Mouse (Mus musculus) intestine, embryonic 16.5 days (tissue): Measurements from ENCODE around the gene Gpr63. TPM values are rescaled to one million over a fixed set of nuclear protein-coding genes. Genes with fewer than 3 reads are reported as not detected.
"Not testable (repeated sequence)": the region's sequence is repeated elsewhere in the genome, so short reads cannot be mapped to it uniquely, and the experiment has no call there.

ENCODE experiments used
- ATAC-seq: fragments of 200-750 bp; cut with Nextera tagmentation; 2 replicates; pipeline ENCODE4 v1.8.0; 2017; ENCODE audit warnings: moderate TSS enrichment, moderate library complexity
- H3K27ac ChIP-seq: fragments of 300-500 bp; sonication (generic); 2 replicates; pipeline ENCODE4 v1.5.1; 2014; ENCODE audit warnings: mild to moderate bottlenecking, low read length
- H3K27me3 ChIP-seq: fragments of 300-500 bp; sonication (generic); replicated peaks from 2 replicates; pipeline ENCODE4 v1.6.1; 2014; ENCODE audit warnings: low read length, control low read depth, mixed read lengths; ENCODE audit not compliant: control insufficient read depth, insufficient read depth
- H3K36me3 ChIP-seq: fragments of 300-500 bp; sonication (generic); 2 replicates; pipeline ENCODE4 v1.6.1; 2014; ENCODE audit warnings: low read length, control low read depth; ENCODE audit not compliant: control insufficient read depth, insufficient read depth
- H3K4me1 ChIP-seq: fragments of 300-500 bp; sonication (generic); 2 replicates; pipeline ENCODE4 v1.6.1; 2014; ENCODE audit warnings: low read length, control low read depth, mixed read lengths; ENCODE audit not compliant: control insufficient read depth, insufficient read depth
- H3K4me2 ChIP-seq: fragments of 300-500 bp; sonication (generic); 2 replicates; pipeline ENCODE4 v1.6.1; 2014; ENCODE audit warnings: low read depth, low read length, control low read depth
- H3K4me3 ChIP-seq: fragments of 300-500 bp; sonication (generic); 2 replicates; pipeline ENCODE4 v1.5.1; 2014; ENCODE audit warnings: mild to moderate bottlenecking, low read length
- H3K9ac ChIP-seq: fragments of 300-500 bp; sonication (generic); 2 replicates; pipeline ENCODE4 v1.6.1; 2014; ENCODE audit warnings: low read depth, low read length
- H3K9me3 ChIP-seq: fragments of 300-500 bp; sonication (generic); 2 replicates; pipeline ENCODE4 v1.6.1; 2016; ENCODE audit warnings: low read length, control low read depth; ENCODE audit not compliant: control insufficient read depth
- WGBS: fragments of 180-500 bp; shearing (Covaris S2); extraction: QIAGEN DNeasy Blood & Tissue Kit; methylation state at CpG from one replicate; pipeline ENCODE4 v1.1.7; 2014; 5-methylcytosine and 5-hydroxymethylcytosine counted together
- polyA plus RNA-seq: library from polyadenylated mRNA; unstranded; fragments of >200 nt; fragmentation: Nextera tagmentation; extraction: Ambion mirVana; gene quantifications from 2 replicates; pipeline ENCODE4 v1.2.1, GENCODE M21; 2015

Gene Gpr63
- polyA plus RNA-seq, 1 experiment from 2014 or later = 0.42 TPM

DNA sequence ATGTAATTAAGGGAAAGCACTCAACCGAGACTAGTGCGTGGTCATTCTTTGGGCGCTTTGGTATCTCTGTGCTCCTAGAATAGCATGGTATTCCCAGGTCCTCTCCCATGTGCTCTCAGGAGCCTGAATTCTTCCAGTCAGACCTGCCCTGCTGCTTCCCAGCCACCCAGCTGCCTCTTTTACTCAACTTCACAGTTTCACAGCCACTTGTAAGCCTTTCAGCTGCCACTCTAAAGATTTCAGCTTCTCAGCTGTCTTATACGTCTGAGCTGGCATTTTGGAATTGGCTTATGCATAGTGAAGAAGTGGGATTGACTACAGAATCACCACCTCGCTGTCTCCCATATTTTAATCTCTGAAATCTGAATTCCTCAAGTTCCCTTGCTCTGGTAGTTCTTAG, 19.4 kb downstream of the Gpr63 start:
- no peak overlapping the region for H3K4me2 ChIP-seq
- no peaks in the 10 kb centered on the region for H3K4me1 ChIP-seq
- no peak overlapping the region for H3K4me3 ChIP-seq
- H3K27me3 ChIP-seq = no peaks in the 10 kb centered on the region
- no peak overlapping the region for H3K27ac ChIP-seq
- no peak for ATAC-seq
- H3K9me3 ChIP-seq = no peaks in the 10 kb centered on the region
- H3K9ac ChIP-seq = no peak overlapping the region
- WGBS = 90% methylated on average over 5 of the region's 5 CpGs
- no peaks in the 10 kb centered on the region for H3K36me3 ChIP-seq

DNA sequence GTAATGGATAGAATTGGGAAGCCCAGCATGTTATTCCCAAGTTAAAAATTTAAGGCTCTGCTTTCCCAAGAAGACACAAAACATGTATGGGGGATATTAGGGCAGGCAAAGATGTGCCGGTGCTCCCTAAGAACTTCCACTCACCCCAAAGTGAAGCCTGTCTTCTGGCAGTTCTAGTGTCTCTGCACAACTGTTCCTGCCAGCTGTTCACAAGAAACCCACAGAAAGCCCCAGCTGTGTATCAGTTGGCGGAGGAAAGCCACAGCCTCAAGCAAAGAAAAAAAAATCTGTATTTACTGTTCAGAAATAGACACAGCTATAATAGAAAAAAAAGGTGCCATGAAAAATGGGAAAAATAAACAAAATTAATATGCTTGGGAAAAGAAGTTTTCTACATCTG, 25.3 kb downstream of the Gpr63 start:
- H3K9ac ChIP-seq = no peak overlapping the region
- no peak overlapping the region for H3K27ac ChIP-seq
- H3K4me2 ChIP-seq = no peak overlapping the region
- H3K9me3 ChIP-seq = no peaks in the 10 kb centered on the region
- H3K4me3 ChIP-seq = no peak overlapping the region
- H3K36me3 ChIP-seq = no peaks in the 10 kb centered on the region
- ATAC-seq = no peak
- WGBS = 82% methylated on average over 2 of the region's 2 CpGs
- H3K4me1 ChIP-seq = no peaks in the 10 kb centered on the region
- H3K27me3 ChIP-seq = no peaks in the 10 kb centered on the region

DNA sequence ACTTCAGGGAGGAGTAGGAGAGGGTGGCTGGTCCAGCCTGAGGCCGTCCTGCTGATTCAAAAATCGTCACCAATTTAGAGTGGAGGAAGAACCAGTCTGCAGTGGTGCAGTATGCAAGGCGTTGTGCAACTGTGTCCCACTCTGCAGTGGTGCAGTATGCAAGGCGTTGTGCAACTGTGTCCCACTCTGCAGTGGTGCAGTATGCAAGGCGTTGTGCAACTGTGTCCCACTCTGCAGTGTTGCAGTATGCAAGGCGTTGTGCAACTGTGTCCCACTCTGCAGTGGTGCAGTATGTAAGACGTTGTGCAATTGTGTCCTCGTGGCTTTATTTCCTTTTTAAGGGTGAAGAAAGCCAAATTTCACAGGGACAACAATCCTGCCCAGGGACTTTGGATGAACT, 43.1 kb downstream of the Gpr63 start:
- H3K36me3 ChIP-seq, H3K9me3 ChIP-seq, H3K4me3 ChIP-seq, H3K27ac ChIP-seq, H3K9ac ChIP-seq, ATAC-seq, H3K4me1 ChIP-seq, H3K27me3 ChIP-seq, H3K4me2 ChIP-seq: not testable (repeated sequence)
- 87% methylated on average over 8 of the region's 8 CpGs for WGBS

DNA sequence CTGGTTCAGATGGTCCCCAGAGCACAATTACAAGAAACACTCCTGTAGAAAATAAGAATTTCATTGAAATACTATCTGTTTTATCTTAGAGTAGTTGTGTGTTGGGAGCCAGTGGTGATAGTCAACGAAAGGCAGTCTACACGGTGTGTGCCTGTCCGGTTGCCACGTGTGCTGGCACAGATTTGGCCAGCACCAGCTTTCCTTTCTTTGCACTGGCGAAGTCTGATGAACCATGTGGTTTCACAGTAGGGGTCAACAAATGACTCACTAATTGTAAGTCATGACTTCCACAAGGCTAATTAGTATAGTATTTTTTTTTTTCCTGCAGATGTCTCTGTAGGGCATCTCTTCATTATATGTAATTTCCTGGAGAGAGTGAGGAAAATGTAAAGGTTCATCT, 45.6 kb downstream of the Gpr63 start:
- H3K36me3 ChIP-seq = no peaks in the 10 kb centered on the region
- no peak overlapping the region for H3K4me2 ChIP-seq
- H3K4me3 ChIP-seq = no peak overlapping the region
- ATAC-seq = no peak
- 88% methylated on average over 5 of the region's 5 CpGs for WGBS
- H3K9me3 ChIP-seq = no peaks in the 10 kb centered on the region
- H3K9ac ChIP-seq = no peak overlapping the region
- H3K27ac ChIP-seq = no peak overlapping the region
- no peaks in the 10 kb centered on the region for H3K27me3 ChIP-seq
- H3K4me1 ChIP-seq = no peaks in the 10 kb centered on the region

DNA sequence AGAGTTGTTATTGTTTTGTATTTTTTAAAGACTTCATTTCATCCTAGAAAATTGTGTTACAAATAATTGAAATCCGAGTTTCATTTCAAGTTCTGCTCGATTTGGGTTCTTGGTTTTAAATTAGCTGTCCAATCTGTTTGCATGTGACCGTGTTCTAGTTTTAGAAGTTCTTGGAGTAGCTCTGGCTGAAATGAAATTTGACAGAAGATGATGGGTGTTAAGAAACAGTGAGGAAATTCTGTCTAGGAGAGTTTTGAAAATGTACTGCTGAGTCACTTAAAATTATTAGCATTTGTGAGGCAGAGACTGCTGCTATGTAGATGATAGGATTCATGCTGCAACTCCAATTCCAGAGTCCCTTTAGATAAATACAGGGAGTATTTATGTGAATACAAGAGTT, 46.5 kb downstream of the Gpr63 start:
- Histone ChIP-seq H3K4me2 (no peak overlapping the region), H3K27ac (no peak overlapping the region), H3K9ac (no peak overlapping the region), H3K4me3 (no peak overlapping the region), H3K4me1 (no peaks in the 10 kb centered on the region), H3K27me3 (no peaks in the 10 kb centered on the region), H3K9me3 (no peaks in the 10 kb centered on the region), H3K36me3 (no peaks in the 10 kb centered on the region)
- WGBS = 86% methylated on average over 3 of the region's 3 CpGs
- no peak for ATAC-seq

DNA sequence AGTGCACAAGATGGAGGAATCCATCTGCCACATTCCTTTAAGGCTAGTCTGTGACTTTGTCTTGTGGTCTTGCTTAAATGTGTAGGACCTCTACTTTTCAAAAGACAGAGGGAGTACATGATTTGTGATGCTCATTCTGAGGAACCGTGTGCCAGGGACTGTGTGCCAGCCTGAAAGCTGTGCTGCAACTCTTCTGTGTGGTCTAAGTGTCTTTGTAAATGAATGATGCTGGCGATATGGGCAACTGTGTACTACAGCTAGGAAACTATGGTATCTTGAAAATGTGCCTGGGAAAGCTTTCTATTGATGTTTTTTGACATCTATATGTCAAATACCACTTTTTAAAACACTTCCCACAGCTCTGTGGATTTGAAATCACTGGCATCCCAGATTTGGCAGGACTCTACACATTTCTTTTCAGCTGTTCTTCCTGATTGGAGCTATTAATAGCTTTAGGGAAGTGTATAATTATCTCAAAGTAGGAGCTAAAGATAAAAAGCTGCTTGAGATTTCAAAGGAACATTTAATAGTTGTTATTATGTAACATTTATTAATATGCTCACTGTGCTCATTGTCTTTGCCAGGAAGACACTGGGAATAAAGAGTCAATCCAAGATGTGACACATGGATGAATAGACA, 48.9 kb downstream of the Gpr63 start:
- H3K9me3 ChIP-seq = no peaks in the 10 kb centered on the region
- H3K9ac ChIP-seq = no peak overlapping the region
- 89% methylated on average over 2 of the region's 2 CpGs for WGBS
- no peaks in the 10 kb centered on the region for H3K36me3 ChIP-seq
- no peak overlapping the region for H3K4me3 ChIP-seq
- ATAC-seq = no peak
- H3K4me1 ChIP-seq = no peaks in the 10 kb centered on the region
- no peaks in the 10 kb centered on the region for H3K27me3 ChIP-seq
- no peak overlapping the region for H3K27ac ChIP-seq
- no peak overlapping the region for H3K4me2 ChIP-seq

DNA sequence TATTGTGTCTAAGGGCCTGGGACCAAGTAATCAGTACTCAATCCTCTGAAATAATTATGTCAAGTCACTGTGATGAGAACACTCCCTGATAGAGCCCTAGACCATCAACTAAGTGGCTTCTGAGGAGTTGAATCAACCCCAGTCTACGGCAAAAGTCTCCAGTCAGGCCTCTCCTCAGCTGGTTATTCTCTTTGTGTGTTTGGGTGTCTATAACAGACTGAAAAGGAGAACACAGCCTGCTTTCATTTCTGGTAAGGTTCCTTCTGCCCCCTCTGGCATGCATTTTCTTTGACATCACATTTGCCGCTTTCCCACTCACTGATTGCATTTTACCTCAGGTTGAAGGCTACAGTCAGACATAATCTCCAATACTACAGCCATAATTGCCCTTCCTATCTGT, 62.0 kb downstream of the Gpr63 start:
- 80% methylated on average over 2 of the region's 2 CpGs for WGBS
- no peaks in the 10 kb centered on the region for H3K36me3 ChIP-seq
- no peak overlapping the region for H3K27ac ChIP-seq
- H3K4me1 ChIP-seq = no peaks in the 10 kb centered on the region
- no peak overlapping the region for H3K9ac ChIP-seq
- H3K9me3 ChIP-seq = no peaks in the 10 kb centered on the region
- H3K4me2 ChIP-seq = no peak overlapping the region
- H3K4me3 ChIP-seq = no peak overlapping the region
- no peaks in the 10 kb centered on the region for H3K27me3 ChIP-seq
- no peak for ATAC-seq

DNA sequence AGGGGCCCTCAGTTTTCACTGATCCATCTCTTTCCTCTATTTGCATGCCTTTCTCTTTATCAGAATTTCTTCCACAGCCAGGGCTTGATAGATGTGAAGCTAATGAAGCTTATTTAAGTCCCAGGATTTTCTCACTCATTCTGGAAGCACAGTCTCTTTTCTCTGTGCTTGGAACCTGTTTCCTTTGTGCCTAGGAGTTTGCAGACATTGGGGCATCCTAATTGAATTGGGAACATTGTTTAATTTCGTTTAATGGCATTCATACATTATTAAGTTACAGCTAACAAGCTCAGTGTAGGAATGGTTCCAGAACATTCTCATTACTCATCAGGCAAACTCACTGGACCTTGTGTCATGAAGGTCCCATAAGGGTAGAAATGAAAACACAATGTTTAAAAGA, 62.5 kb downstream of the Gpr63 start:
- no peak overlapping the region for H3K4me3 ChIP-seq
- ATAC-seq = no peak
- no peak overlapping the region for H3K9ac ChIP-seq
- WGBS = 78% methylated on average over 1 of the region's 1 CpGs
- no peaks in the 10 kb centered on the region for H3K27me3 ChIP-seq
- H3K4me2 ChIP-seq = no peak overlapping the region
- H3K9me3 ChIP-seq = no peaks in the 10 kb centered on the region
- H3K27ac ChIP-seq = no peak overlapping the region
- no peaks in the 10 kb centered on the region for H3K36me3 ChIP-seq
- no peaks in the 10 kb centered on the region for H3K4me1 ChIP-seq

DNA sequence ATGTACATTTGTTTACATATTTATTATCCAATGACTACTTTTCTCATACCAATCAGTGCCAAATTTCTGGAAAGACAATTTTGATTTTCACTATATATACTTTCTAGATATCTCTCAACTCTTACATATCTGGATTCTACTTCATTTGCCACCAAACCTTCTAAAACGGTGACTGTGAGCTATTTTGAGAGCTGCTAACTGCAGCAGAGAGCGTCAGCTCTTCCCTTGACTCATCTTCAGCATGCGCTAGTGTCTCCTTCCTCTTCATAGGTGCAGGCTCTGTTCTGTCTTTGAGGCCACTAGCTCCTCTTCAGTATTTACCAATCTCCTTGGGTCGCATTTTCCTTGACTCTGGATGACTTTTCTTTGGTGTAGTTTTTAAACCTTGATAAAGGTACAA, 63.7 kb downstream of the Gpr63 start:
- WGBS = 75% methylated on average over 4 of the region's 4 CpGs
- Histone ChIP-seq H3K27me3 (no peaks in the 10 kb centered on the region), H3K9me3 (no peaks in the 10 kb centered on the region), H3K9ac (no peak overlapping the region), H3K36me3 (no peaks in the 10 kb centered on the region), H3K27ac (no peak overlapping the region), H3K4me2 (no peak overlapping the region), H3K4me1 (no peaks in the 10 kb centered on the region), H3K4me3 (no peak overlapping the region)
- no peak for ATAC-seq

DNA sequence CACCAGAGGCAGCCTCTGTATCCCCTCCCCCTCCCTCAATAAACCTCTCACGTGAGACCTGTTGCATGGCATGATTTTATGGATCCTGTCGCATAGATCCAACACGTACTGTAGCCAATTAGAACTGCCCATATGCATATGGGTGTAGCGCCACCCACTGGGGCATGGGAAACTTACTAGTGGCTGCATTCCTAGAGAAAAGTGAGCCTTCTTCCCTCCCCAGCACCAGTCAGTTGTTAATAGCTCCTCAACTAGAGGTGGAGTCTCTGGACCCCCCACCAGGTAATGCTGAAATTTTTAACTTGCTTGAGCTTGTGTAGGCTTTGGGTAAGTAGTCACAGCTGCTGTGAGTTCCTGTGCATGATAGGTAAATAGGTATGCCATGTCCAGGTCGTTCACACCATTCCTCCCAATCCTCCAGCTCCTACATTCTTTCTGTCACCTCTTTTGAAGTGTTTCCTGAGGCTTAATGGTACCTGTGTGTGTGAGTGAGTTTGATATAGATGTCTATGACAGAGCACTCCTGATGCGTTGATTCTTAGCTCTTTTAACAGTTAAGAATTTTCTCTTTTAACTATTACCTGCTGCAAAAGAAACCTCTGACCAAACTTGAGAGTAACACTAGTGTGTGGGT, 69.1 kb downstream of the Gpr63 start:
- Histone ChIP-seq H3K27ac (no peak overlapping the region), H3K27me3 (no peaks in the 10 kb centered on the region), H3K4me2 (no peak overlapping the region), H3K4me3 (no peak overlapping the region), H3K9me3 (no peaks in the 10 kb centered on the region), H3K4me1 (no peaks in the 10 kb centered on the region), H3K9ac (no peak overlapping the region), H3K36me3 (no peaks in the 10 kb centered on the region)
- no peak for ATAC-seq
- WGBS = 24% methylated on average over 6 of the region's 6 CpGs
